Mouse (Mus musculus) heart, adult 2 months (tissue): ENCODE data around the gene Nfkb1.

ENCODE experiments used
- CTCF ChIP-seq: fragments of 200-600 bp; IDR thresholded peaks from 2 replicates; pipeline ENCODE4 v1.8.1; 2022; ENCODE audit warnings: antibody characterized with exemption, mild to moderate bottlenecking, moderate library complexity
- POLR2A ChIP-seq: fragments of 200-500 bp; IDR thresholded peaks from 2 replicates; pipeline ENCODE4 v1.6.1; 2011; ENCODE audit warnings: mild to moderate bottlenecking, low read depth, low read length, control low read depth; ENCODE audit not compliant: insufficient read depth

GRCm38 (mm10) chr3:135689773-135690567 lies 1.4 kb downstream of the Nfkb1 start:
- TF ChIP-seq POLR2A (no peak), CTCF (no peak)
